In genomic region chr17:46910186-46910585, GRCm38 (mm10) we compare ENCODE assay signal across 18 mouse cellular contexts. TPM values are rescaled to one million over a fixed set of nuclear protein-coding genes. Genes with fewer than 3 reads are reported as not detected.
A peak's percentile ranks its signal among the peaks of the same experiment; 100 is the strongest.
DNase-seq lines count a peak whose midpoint lies in the region; TF ChIP-seq lines count a peak whose summit lies in the region.
"Had no signal": no experiment of that assay in that cellular context is flagged by ENCODE, and none has a peak within 500 bp of the region (broad histone marks: within the 10 kb centered on the region; RNA-seq: fewer than 3 reads in every experiment).

Gene Prph2 (plus strand): TSS chr17:46910459.

- peaks cover 15% of the 10 kb centered on the region; the same call in 1 of the 2 replicates for H3K27me3 ChIP-seq in E14TG2a.4 (ENCODE audit: insufficient read depth, low read length)
- H3K27me3 ChIP-seq: CH12.LX; embryonic facial prominence, embryonic 12.5 days had no signal

- TF ChIP-seq CTCF in E14TG2a.4 (conservative IDR thresholded peaks at IDR 0.05; ENCODE audit: low read length) = no peak

- no peaks in the 10 kb centered on the region for H3K36me3 ChIP-seq in E14TG2a.4 (ENCODE audit: insufficient read depth, low read length)
- H3K36me3 ChIP-seq: embryonic facial prominence, embryonic 10.5 days; embryonic facial prominence, embryonic 12.5 days had no signal

- DNase-seq in retina, adult 2 months (ENCODE audit: low read depth, low spot score) = peak; percentile 93
- DNase-seq in retina, embryonic 14.5 days (ENCODE audit: low spot score) = no peak
- DNase-seq in retina, postnatal 7 days (ENCODE audit: low read depth, low spot score) = peak; percentile 81
- no peak for DNase-seq in adrenal gland, postnatal 36 days
- DNase-seq: adrenal gland, adult 2 months; adrenal gland, postnatal 10 days; adrenal gland, postnatal 25 days; B cell, adult 2 months; cerebellum, adult 11-12 months; cerebellum, adult 2 months; cerebellum, adult 9-10 months; cerebellum, postnatal 10 days; cerebellum, postnatal 25 days had no signal

- 0 out of 2 replicates have a peak, but pooled peaks cover 2% of the 10 kb centered on the region for H3K9me3 ChIP-seq in E14TG2a.4 (ENCODE audit: low read length)
- H3K9me3 ChIP-seq: embryonic facial prominence, embryonic 12.5 days had no signal

- peak within 1 kb of the TSS; percentile 39; the same call in 1 of the 2 replicates for H3K4me3 ChIP-seq in E14TG2a.4 (replicated peaks; ENCODE audit: low read length)
- H3K4me3 ChIP-seq: embryonic facial prominence, embryonic 10.5 days; embryonic facial prominence, embryonic 12.5 days had no signal

- peaks cover 33% of the 10 kb centered on the region for H3K4me1 ChIP-seq in E14TG2a.4 (replicated peaks; ENCODE audit: low read depth, low read length)

RNA-seq across cellular contexts. Expression of gene Prph2, which starts in this region (rescaled TPM):
- not detected for total RNA-seq in adrenal gland, postnatal 36 days (2021)
- total RNA-seq: adrenal gland, adult 2 months; adrenal gland, postnatal 10 days; adrenal gland, postnatal 25 days; CH12.LX; MEL had no signal

Comparison
In these comparisons a context has a peak if more than half of its experiments do, and no peak if none do; other contexts are left out.
1. DNase-seq: peak in retina, adult 2 months (single experiment) and retina, postnatal 7 days (single experiment); none in retina, embryonic 14.5 days (single experiment) and adrenal gland, postnatal 36 days (0 of 2).